Mouse (Mus musculus): Measurements from ENCODE around the gene AI854703.

DNA sequence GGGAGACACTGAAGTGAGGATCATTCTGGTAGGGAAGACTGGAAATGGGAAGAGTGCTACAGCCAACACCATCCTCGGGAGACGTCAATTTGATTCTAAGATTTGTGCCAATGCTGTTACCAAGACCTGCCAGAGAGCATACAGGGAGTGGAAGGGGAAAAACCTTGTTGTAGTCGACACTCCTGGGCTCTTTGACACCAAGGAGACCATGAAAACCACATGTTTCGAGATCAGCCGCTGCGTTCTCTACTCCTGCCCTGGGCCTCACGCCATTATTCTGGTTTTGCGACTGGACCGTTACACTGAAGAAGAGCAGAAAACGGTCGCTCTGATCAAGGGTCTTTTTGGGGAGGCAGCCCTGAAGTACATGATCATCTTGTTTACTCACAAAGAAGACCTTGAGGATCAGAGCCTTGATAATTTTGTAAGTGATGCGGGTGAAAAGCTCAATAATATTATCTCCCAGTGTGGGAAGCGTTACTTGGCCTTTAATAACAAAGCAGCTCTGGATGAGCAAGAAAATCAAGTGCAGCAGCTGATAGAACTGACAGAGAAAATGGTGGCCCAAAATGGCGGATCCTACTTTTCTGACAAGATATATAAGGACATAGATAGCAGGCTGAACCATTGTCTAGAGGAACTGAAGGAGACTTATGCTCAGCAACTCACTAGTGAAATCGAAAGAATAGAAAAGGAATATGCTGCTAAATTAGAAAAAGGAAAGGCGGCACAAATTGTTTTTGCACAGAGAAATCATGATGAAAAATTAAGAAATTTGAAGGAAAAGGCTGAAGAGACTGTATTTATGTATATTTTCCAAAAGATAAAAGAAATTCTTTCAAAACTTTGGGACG, 51.2 kb downstream of the AI854703 start:
- TF ChIP-seq HCFC1 (IDR thresholded peaks at IDR 0.05; ENCODE audit: borderline replicate concordance, insufficient read depth, low read length) (no peak), ZC3H11A (IDR thresholded peaks at IDR 0.05; ENCODE audit: borderline replicate concordance, low read depth, low read length) (no peak)
